Mouse (Mus musculus) forebrain, embryonic 12.5 days (tissue): ENCODE data around the gene Kif24. TPM values are rescaled to one million over a fixed set of nuclear protein-coding genes. Genes with fewer than 3 reads are reported as not detected.

Experiments
- ATAC-seq: fragments of 200-750 bp; cut with Nextera tagmentation; 2 replicates; pipeline ENCODE4 v1.8.0; 2017; ENCODE audit warnings: moderate TSS enrichment; ENCODE audit not compliant: low FRiP score
- H3K27ac ChIP-seq: fragments of 300-500 bp; sonication (generic); 2 replicates; pipeline ENCODE4 v1.5.1; 2016; ENCODE audit warnings: mild to moderate bottlenecking
- H3K27me3 ChIP-seq: fragments of 300-500 bp; sonication (generic); 2 replicates; pipeline ENCODE4 v1.6.1; 2016; ENCODE audit warnings: mild to moderate bottlenecking
- H3K36me3 ChIP-seq: fragments of 300-500 bp; sonication (generic); replicated peaks from 2 replicates; pipeline ENCODE4 v1.6.1; 2016; ENCODE audit warnings: mild to moderate bottlenecking
- H3K4me1 ChIP-seq: fragments of 300-500 bp; sonication (generic); 2 replicates; pipeline ENCODE4 v1.6.1; 2016
- H3K4me2 ChIP-seq: fragments of 300-500 bp; sonication (generic); 2 replicates; pipeline ENCODE4 v1.6.1; 2016; ENCODE audit warnings: mild to moderate bottlenecking, moderate library complexity
- H3K4me3 ChIP-seq: fragments of 300-500 bp; sonication (generic); replicated peaks from 2 replicates; pipeline ENCODE4 v1.5.1; 2016; ENCODE audit warnings: mild to moderate bottlenecking
- H3K9ac ChIP-seq: fragments of 300-500 bp; sonication (generic); 2 replicates; pipeline ENCODE4 v1.6.1; 2016; ENCODE audit warnings: mild to moderate bottlenecking
- H3K9me3 ChIP-seq: fragments of 300-500 bp; sonication (generic); 2 replicates; pipeline ENCODE4 v1.6.1; 2016
- WGBS: fragments of 180-500 bp; shearing (Covaris S2); methylation state at CpG from one replicate; pipeline ENCODE4 v1.1.7; 2016; 5-methylcytosine and 5-hydroxymethylcytosine counted together
- polyA plus RNA-seq: library from polyadenylated mRNA; unstranded; fragments of >200 nt; fragmentation: Nextera tagmentation; extraction: Ambion mirVana; gene quantifications from 2 replicates; pipeline ENCODE4 v1.2.1, GENCODE M21; 2016

Kif24 gene
- polyA plus RNA-seq, 1 experiment from 2014 or later: 14.3 TPM

- H3K27ac ChIP-seq: no peak overlapping the region
- peaks cover 89% of the 10 kb centered on the region for H3K36me3 ChIP-seq
- no peaks in the 10 kb centered on the region for H3K9me3 ChIP-seq
- H3K4me2 ChIP-seq: no peak overlapping the region
- no peak overlapping the region for H3K9ac ChIP-seq
- H3K27me3 ChIP-seq: no peaks in the 10 kb centered on the region
- WGBS: 94% methylated on average over 2 of the region's 2 CpGs
- no peak overlapping the region for H3K4me3 ChIP-seq
- no peak for ATAC-seq
- no peaks in the 10 kb centered on the region for H3K4me1 ChIP-seq
These were observed 73.7 kb downstream of the Kif24 start for GRCm38 (mm10) chr4:41391015-41391414.

- Histone ChIP-seq H3K27me3 (no peaks in the 10 kb centered on the region), H3K4me1 (no peaks in the 10 kb centered on the region), H3K27ac (no peak overlapping the region), H3K36me3 (peaks cover 85% of the 10 kb centered on the region), H3K4me2 (no peak overlapping the region), H3K4me3 (no peak overlapping the region), H3K9me3 (no peaks in the 10 kb centered on the region), H3K9ac (no peak overlapping the region)
- WGBS: 28% methylated on average over 3 of the region's 3 CpGs
- peak; percentile 67; the same call in 1 of the 2 replicates for ATAC-seq
These were observed 74.6 kb downstream of the Kif24 start for GRCm38 (mm10) chr4:41390122-41390521.

GRCm38 (mm10) chr4:41389240-41389639 is 75.4 kb downstream of the Kif24 start:
- H3K4me3 ChIP-seq: no peak overlapping the region
- no peak for ATAC-seq
- H3K4me1 ChIP-seq: no peaks in the 10 kb centered on the region
- peaks cover 79% of the 10 kb centered on the region for H3K36me3 ChIP-seq
- 88% methylated on average over 5 of the region's 5 CpGs for WGBS
- no peak overlapping the region for H3K4me2 ChIP-seq
- H3K9me3 ChIP-seq: no peaks in the 10 kb centered on the region
- no peak overlapping the region for H3K27ac ChIP-seq
- H3K9ac ChIP-seq: no peak overlapping the region
- no peaks in the 10 kb centered on the region for H3K27me3 ChIP-seq

GRCm38 (mm10) chr4:41388616-41389015 is 76.1 kb downstream of the Kif24 start:
- Histone ChIP-seq H3K9ac (no peak overlapping the region), H3K27ac (no peak overlapping the region)

GRCm38 (mm10) chr4:41387755-41388469 is 76.8 kb downstream of the Kif24 start:
- H3K36me3 ChIP-seq: peaks cover 78% of the 10 kb centered on the region
- no peak overlapping the region for H3K4me2 ChIP-seq
- no peak overlapping the region for H3K4me3 ChIP-seq
- H3K9me3 ChIP-seq: no peaks in the 10 kb centered on the region
- H3K4me1 ChIP-seq: no peaks in the 10 kb centered on the region
- no peaks in the 10 kb centered on the region for H3K27me3 ChIP-seq
- 92% methylated on average over 7 of the region's 7 CpGs for WGBS
- H3K27ac ChIP-seq: no peak overlapping the region
- ATAC-seq: no peak
- H3K9ac ChIP-seq: no peak overlapping the region

More at GRCm38 (mm10) chr4:41388616-41389015, 76.1 kb downstream of the Kif24 start:
- peaks cover 78% of the 10 kb centered on the region for H3K36me3 ChIP-seq
- H3K9me3 ChIP-seq: no peaks in the 10 kb centered on the region
- no peak overlapping the region for H3K4me3 ChIP-seq
- no peaks in the 10 kb centered on the region for H3K4me1 ChIP-seq
- 90% methylated on average over 5 of the region's 5 CpGs for WGBS
- no peak for ATAC-seq
- H3K4me2 ChIP-seq: no peak overlapping the region
- H3K27me3 ChIP-seq: no peaks in the 10 kb centered on the region

GRCm38 (mm10) chr4:41386412-41386975 is 78.2 kb downstream of the Kif24 start:
- H3K27me3 ChIP-seq: no peaks in the 10 kb centered on the region
- no peak overlapping the region for H3K9ac ChIP-seq
- H3K9me3 ChIP-seq: no peaks in the 10 kb centered on the region
- peaks cover 74% of the 10 kb centered on the region for H3K36me3 ChIP-seq
- no peak overlapping the region for H3K4me3 ChIP-seq
- ATAC-seq: no peak
- no peaks in the 10 kb centered on the region for H3K4me1 ChIP-seq
- no peak overlapping the region for H3K4me2 ChIP-seq
- H3K27ac ChIP-seq: no peak overlapping the region
- WGBS: 78% methylated on average over 1 of the region's 1 CpGs

- WGBS: 96% methylated on average over 5 of the region's 5 CpGs
- Histone ChIP-seq H3K9ac (no peak overlapping the region), H3K27me3 (no peaks in the 10 kb centered on the region), H3K36me3 (peaks cover 81% of the 10 kb centered on the region), H3K4me3 (no peak overlapping the region), H3K27ac (no peak overlapping the region), H3K9me3 (no peaks in the 10 kb centered on the region), H3K4me2 (no peak overlapping the region), H3K4me1 (no peaks in the 10 kb centered on the region)
- ATAC-seq: no peak
These were observed 83.3 kb downstream of the Kif24 start for GRCm38 (mm10) chr4:41381213-41381950.

- Histone ChIP-seq H3K4me3 (no peak overlapping the region), H3K36me3 (peaks cover 81% of the 10 kb centered on the region), H3K4me1 (no peaks in the 10 kb centered on the region), H3K9ac (no peak overlapping the region), H3K4me2 (no peak overlapping the region), H3K9me3 (no peaks in the 10 kb centered on the region), H3K27me3 (no peaks in the 10 kb centered on the region), H3K27ac (no peak overlapping the region)
- ATAC-seq: no peak
These were observed 87.1 kb downstream of the Kif24 start for GRCm38 (mm10) chr4:41377567-41377966.

GRCm38 (mm10) chr4:41369702-41370437 is 94.8 kb downstream of the Kif24 start:
- H3K9me3 ChIP-seq: no peaks in the 10 kb centered on the region
- H3K4me2 ChIP-seq: no peak overlapping the region
- H3K36me3 ChIP-seq: peaks cover 38% of the 10 kb centered on the region
- WGBS: 93% methylated on average over 9 of the region's 9 CpGs
- no peak overlapping the region for H3K9ac ChIP-seq
- ATAC-seq: no peak
- H3K27ac ChIP-seq: no peak overlapping the region
- no peak overlapping the region for H3K4me3 ChIP-seq
- H3K27me3 ChIP-seq: no peaks in the 10 kb centered on the region
- no peaks in the 10 kb centered on the region for H3K4me1 ChIP-seq

- Histone ChIP-seq H3K9me3 (no peaks in the 10 kb centered on the region), H3K36me3 (peaks cover 30% of the 10 kb centered on the region), H3K4me1 (no peaks in the 10 kb centered on the region), H3K4me2 (no peak overlapping the region), H3K27me3 (no peaks in the 10 kb centered on the region), H3K27ac (no peak overlapping the region), H3K4me3 (no peak overlapping the region), H3K9ac (no peak overlapping the region)
- no peak for ATAC-seq
- 92% methylated on average over 4 of the region's 4 CpGs for WGBS
These were observed 96.5 kb downstream of the Kif24 start for GRCm38 (mm10) chr4:41368198-41368597.

- 94% methylated on average over 3 of the region's 3 CpGs for WGBS
- Histone ChIP-seq H3K4me1 (peaks cover 14% of the 10 kb centered on the region; the same call in 1 of the 2 replicates), H3K27me3 (no peaks in the 10 kb centered on the region), H3K9ac (no peak overlapping the region), H3K9me3 (no peaks in the 10 kb centered on the region), H3K4me3 (no peak overlapping the region), H3K36me3 (peaks cover 4% of the 10 kb centered on the region; the same call in 1 of the 2 replicates), H3K4me2 (no peak overlapping the region), H3K27ac (no peak overlapping the region)
- ATAC-seq: no peak
These were observed 103.6 kb downstream of the Kif24 start for GRCm38 (mm10) chr4:41361059-41361458.

GRCm38 (mm10) chr4:41359358-41359757 is 105.3 kb downstream of the Kif24 start:
- no peaks in the 10 kb centered on the region for H3K27me3 ChIP-seq
- no peak for ATAC-seq
- no peak overlapping the region for H3K9ac ChIP-seq
- H3K4me3 ChIP-seq: no peak overlapping the region
- H3K36me3 ChIP-seq: peaks cover 12% of the 10 kb centered on the region
- H3K4me2 ChIP-seq: no peak overlapping the region
- WGBS: 94% methylated on average over 7 of the region's 7 CpGs
- peaks cover 15% of the 10 kb centered on the region; the same call in 1 of the 2 replicates for H3K4me1 ChIP-seq
- H3K9me3 ChIP-seq: no peaks in the 10 kb centered on the region
- no peak overlapping the region for H3K27ac ChIP-seq
